Mouse (Mus musculus) macrophage (primary cell): ENCODE measurements around the gene Gm21976. TPM values are rescaled to one million over a fixed set of nuclear protein-coding genes. Genes with fewer than 3 reads are reported as not detected.

Experiments
- H3K27ac ChIP-seq: fragments of 350-480 bp; formaldehyde crosslinking; 2 replicates; pipeline ENCODE4 v1.9.0; 2021
- H3K36me3 ChIP-seq: fragments of 350-480 bp; formaldehyde crosslinking; 2 replicates; pipeline ENCODE4 v1.9.0; 2021; ENCODE audit errors: inconsistent target
- H3K4me3 ChIP-seq: fragments of 350-480 bp; formaldehyde crosslinking; 2 replicates; pipeline ENCODE4 v1.9.0; 2021; ENCODE audit errors: inconsistent target
- H3K79me2 ChIP-seq: fragments of 350-480 bp; formaldehyde crosslinking; 2 replicates; pipeline ENCODE4 v1.9.0; 2021; ENCODE audit errors: inconsistent target
- WGBS: methylation state at CpG from one replicate; pipeline ENCODE4 v1.1.7; 2026; ENCODE audit warnings: inconsistent platforms; ENCODE audit not compliant: missing documents; 5-methylcytosine and 5-hydroxymethylcytosine counted together
- polyA plus RNA-seq: library from polyadenylated mRNA; stranded (reverse); fragments of 250-400 nt; gene quantifications from 3 replicates; pipeline ENCODE4 v1.2.4, GENCODE M21; 2018; ENCODE audit warnings: inconsistent platforms

Gene Gm21976
- polyA plus RNA-seq, 1 experiment from 2014 or later, result not detected

- 92% methylated on average over 5 of the region's 5 CpGs for WGBS
- H3K36me3 ChIP-seq, result peaks cover 33% of the 10 kb centered on the region; the same call in 1 of the 2 replicates
- H3K27ac ChIP-seq, result no peak overlapping the region
- H3K79me2 ChIP-seq, result peaks cover 61% of the 10 kb centered on the region
- no peak overlapping the region for H3K4me3 ChIP-seq
Observed at GRCm38 (mm10) chr13:98311597-98311996, 31.9 kb downstream of the Gm21976 start.

- Histone ChIP-seq H3K36me3 (peaks cover 33% of the 10 kb centered on the region; the same call in 1 of the 2 replicates), H3K4me3 (no peak overlapping the region), H3K79me2 (peaks cover 63% of the 10 kb centered on the region), H3K27ac (no peak overlapping the region)
- 79% methylated on average over 7 of the region's 7 CpGs for WGBS
Observed at GRCm38 (mm10) chr13:98313631-98314030, 33.9 kb downstream of the Gm21976 start.

- Histone ChIP-seq H3K36me3 (peaks cover 22% of the 10 kb centered on the region; the same call in 1 of the 2 replicates), H3K27ac (no peak overlapping the region), H3K79me2 (peaks cover 63% of the 10 kb centered on the region), H3K4me3 (no peak overlapping the region)
- 74% methylated on average over 4 of the region's 4 CpGs for WGBS
Observed at GRCm38 (mm10) chr13:98315124-98315523, 35.4 kb downstream of the Gm21976 start.

GRCm38 (mm10) chr13:98316140-98316479 is 36.4 kb downstream of the Gm21976 start:
- Histone ChIP-seq H3K27ac (peak overlapping the region; percentile 32), H3K79me2 (peaks cover 55% of the 10 kb centered on the region), H3K4me3 (peak overlapping the region; percentile 64), H3K36me3 (peaks cover 22% of the 10 kb centered on the region; the same call in 1 of the 2 replicates)
- WGBS, result 0% methylated on average over 9 of the region's 17 CpGs

- peaks cover 49% of the 10 kb centered on the region for H3K79me2 ChIP-seq
- H3K27ac ChIP-seq, result peak within 1 kb of the TSS; percentile 51
- peaks cover 19% of the 10 kb centered on the region; the same call in 1 of the 2 replicates for H3K36me3 ChIP-seq
- peak within 1 kb of the TSS; percentile 69 for H3K4me3 ChIP-seq
- WGBS, result under 1% methylated on average over 85 of the region's 90 CpGs
Observed at GRCm38 (mm10) chr13:98316480-98317245, 37.0 kb downstream of the Gm21976 start, which contains the start of gene Btf3. TSS of gene Btf3 (minus strand) at chr13:98317006.

GRCm38 (mm10) chr13:98317246-98317677 is 37.6 kb downstream of the Gm21976 start:
- H3K36me3 ChIP-seq, result peaks cover 13% of the 10 kb centered on the region; the same call in 1 of the 2 replicates
- peaks cover 43% of the 10 kb centered on the region for H3K79me2 ChIP-seq
- H3K4me3 ChIP-seq, result peak overlapping the region; percentile 69
- peak overlapping the region; percentile 51 for H3K27ac ChIP-seq
- WGBS, result under 1% methylated on average over 16 of the region's 16 CpGs

GRCm38 (mm10) chr13:98317911-98318310 is 38.2 kb downstream of the Gm21976 start:
- WGBS, result 83% methylated on average over 6 of the region's 6 CpGs
- Histone ChIP-seq H3K79me2 (peaks cover 37% of the 10 kb centered on the region), H3K36me3 (peaks cover 7% of the 10 kb centered on the region; the same call in 1 of the 2 replicates), H3K4me3 (peak overlapping the region; percentile 69; the same call in 1 of the 2 replicates), H3K27ac (no peak overlapping the region)

- no peak overlapping the region for H3K4me3 ChIP-seq
- no peaks in the 10 kb centered on the region for H3K79me2 ChIP-seq
- 94% methylated on average over 11 of the region's 11 CpGs for WGBS
- H3K36me3 ChIP-seq, result no peaks in the 10 kb centered on the region
- no peak overlapping the region for H3K27ac ChIP-seq
Observed at GRCm38 (mm10) chr13:98325034-98325433, 45.3 kb downstream of the Gm21976 start.

GRCm38 (mm10) chr13:98332106-98332505 is 52.4 kb downstream of the Gm21976 start:
- no peaks in the 10 kb centered on the region for H3K36me3 ChIP-seq
- WGBS, result 14% methylated on average over 2 of the region's 2 CpGs
- H3K27ac ChIP-seq, result no peak overlapping the region
- no peaks in the 10 kb centered on the region for H3K79me2 ChIP-seq
- H3K4me3 ChIP-seq, result no peak overlapping the region

- Histone ChIP-seq H3K79me2 (no peaks in the 10 kb centered on the region), H3K27ac (no peak overlapping the region), H3K4me3 (no peak overlapping the region), H3K36me3 (no peaks in the 10 kb centered on the region)
- 75% methylated on average over 1 of the region's 1 CpGs for WGBS
Observed at GRCm38 (mm10) chr13:98336205-98336604, 56.5 kb downstream of the Gm21976 start.

GRCm38 (mm10) chr13:98340506-98340905 is 60.8 kb downstream of the Gm21976 start:
- Histone ChIP-seq H3K27ac (no peak overlapping the region), H3K79me2 (no peaks in the 10 kb centered on the region), H3K4me3 (no peak overlapping the region), H3K36me3 (no peaks in the 10 kb centered on the region)
- WGBS, result 85% methylated on average over 5 of the region's 5 CpGs

- H3K36me3 ChIP-seq, result no peaks in the 10 kb centered on the region
- 71% methylated on average over 4 of the region's 4 CpGs for WGBS
- H3K79me2 ChIP-seq, result no peaks in the 10 kb centered on the region
Observed at GRCm38 (mm10) chr13:98349491-98349890, 69.8 kb downstream of the Gm21976 start.

GRCm38 (mm10) chr13:98351527-98351926 is 71.8 kb downstream of the Gm21976 start:
- 21% methylated on average over 8 of the region's 8 CpGs for WGBS
- Histone ChIP-seq H3K36me3 (no peaks in the 10 kb centered on the region), H3K79me2 (no peaks in the 10 kb centered on the region), H3K4me3 (no peak overlapping the region), H3K27ac (no peak overlapping the region)

More at GRCm38 (mm10) chr13:98349491-98349890, 69.8 kb downstream of the Gm21976 start:
- H3K27ac ChIP-seq, result no peak overlapping the region
- no peak overlapping the region for H3K4me3 ChIP-seq

- Histone ChIP-seq H3K4me3 (no peak overlapping the region), H3K27ac (no peak overlapping the region), H3K36me3 (no peaks in the 10 kb centered on the region), H3K79me2 (no peaks in the 10 kb centered on the region)
- WGBS, result 20% methylated on average over 14 of the region's 14 CpGs
Observed at GRCm38 (mm10) chr13:98352381-98352975, 72.8 kb downstream of the Gm21976 start.

GRCm38 (mm10) chr13:98353709-98354089 is 74.0 kb downstream of the Gm21976 start:
- Histone ChIP-seq H3K79me2 (no peaks in the 10 kb centered on the region), H3K36me3 (no peaks in the 10 kb centered on the region), H3K4me3 (no peak overlapping the region), H3K27ac (no peak overlapping the region)
- 8% methylated on average over 13 of the region's 13 CpGs for WGBS
